Mouse (Mus musculus): ENCODE data around the gene Atg7.

Atg7 gene

DNA sequence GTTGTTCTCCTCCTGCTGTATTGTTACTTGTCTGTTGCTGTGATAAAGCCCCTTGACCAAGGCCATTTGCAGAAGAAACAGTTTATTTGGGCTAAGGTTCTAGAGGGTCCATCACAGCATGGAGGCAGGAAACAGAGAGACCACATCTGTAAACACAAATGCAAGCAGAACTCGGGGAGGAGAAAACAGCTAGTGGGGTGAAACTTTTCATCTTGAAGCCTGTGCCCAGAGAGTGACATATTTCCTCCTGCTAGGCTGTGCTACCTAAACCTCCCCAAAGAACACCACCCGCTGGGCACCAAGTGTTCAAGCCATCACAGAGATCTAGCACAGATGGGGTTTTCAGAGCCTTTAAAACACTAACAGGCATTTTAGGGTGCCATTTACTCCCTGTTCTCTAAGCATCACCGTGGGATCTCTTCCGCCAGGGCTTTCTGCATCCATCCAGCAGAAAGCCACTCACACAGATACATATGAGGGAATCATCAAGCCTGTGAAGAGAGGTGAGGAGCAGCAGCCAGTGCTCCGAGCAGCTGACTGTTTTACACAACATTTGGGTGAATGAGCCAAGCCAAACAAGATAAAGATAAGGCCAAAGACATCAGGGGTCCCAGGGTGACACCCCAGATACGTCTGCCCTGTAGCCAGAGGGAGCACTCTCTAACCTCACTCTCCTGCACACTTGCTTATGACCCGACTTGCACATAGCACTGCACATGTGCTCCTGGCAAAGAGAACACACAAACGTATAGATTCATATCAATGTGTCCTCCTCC is 262.5 kb downstream of the Atg7 start:
- no peak for DNase-seq (ENCODE audit: low spot score)

- DNase-seq (ENCODE audit: low spot score): no peak
Measured at GRCm38 (mm10) chr6:114906209-114906608, 263.3 kb downstream of the Atg7 start.

DNA sequence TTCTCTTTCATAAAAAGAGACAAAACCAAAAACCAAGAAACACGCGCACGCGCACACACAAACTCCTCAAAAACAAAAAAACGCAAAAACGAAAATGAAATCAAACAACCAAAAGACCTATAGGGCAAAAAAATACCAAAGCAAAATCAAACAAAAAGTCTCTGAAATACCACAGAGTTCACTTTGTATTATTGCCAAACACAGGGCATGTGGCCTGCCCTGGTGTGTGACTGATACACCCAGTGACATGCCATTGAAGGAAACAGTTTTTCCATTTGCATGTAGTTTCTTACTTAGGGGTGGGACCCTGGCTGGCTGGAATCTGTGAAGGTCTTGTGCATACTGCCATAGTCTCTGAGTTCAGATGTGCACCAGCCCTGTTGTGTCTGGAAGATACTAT is 264.6 kb downstream of the Atg7 start:
- no peak for DNase-seq (ENCODE audit: low spot score)

DNA sequence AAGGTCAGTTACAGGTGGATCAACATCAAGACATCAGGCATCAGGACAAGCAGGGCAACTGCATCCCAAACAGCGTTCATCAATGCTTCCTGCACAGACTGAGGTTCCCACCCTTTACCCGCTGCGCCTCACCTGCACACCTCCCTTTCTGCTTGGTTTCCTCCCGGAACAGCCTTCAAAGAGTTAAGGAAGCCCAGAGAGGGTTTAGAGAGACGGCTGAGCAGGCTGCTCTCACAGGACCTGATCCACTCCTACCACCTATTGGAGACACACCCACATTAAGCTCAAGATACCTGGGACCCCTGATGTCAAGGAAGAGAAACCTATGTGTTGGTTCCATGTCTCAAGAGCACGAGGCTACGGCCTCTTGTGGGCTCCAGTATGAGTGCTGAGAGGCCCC is 266.9 kb downstream of the Atg7 start:
- no peak for DNase-seq (ENCODE audit: low spot score)
